In the genomic region with DNA sequence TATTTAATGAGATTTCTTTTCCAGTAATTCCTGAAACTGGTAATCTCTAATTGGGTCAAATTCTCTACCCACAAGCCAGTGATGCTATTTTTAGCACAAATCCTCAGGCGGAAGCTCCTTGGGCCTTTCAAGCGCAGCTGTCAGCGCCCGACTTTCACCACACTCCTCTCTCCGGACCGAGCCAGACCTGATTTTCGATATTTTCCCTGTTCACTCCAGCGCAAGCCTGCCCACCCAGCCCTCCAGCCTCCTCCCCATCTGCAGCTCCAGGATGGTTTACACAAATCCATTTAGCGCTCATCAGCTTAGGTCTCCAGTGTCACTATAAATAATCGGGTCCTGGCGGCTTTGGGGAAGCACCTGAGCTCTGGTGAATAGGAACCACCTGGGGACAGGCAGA, we compare ENCODE assay signal across 9 mouse cellular contexts. TPM values are rescaled to one million over a fixed set of nuclear protein-coding genes. Genes with fewer than 3 reads are reported as not detected.
DNase-seq lines count a peak whose midpoint lies in the region; ATAC-seq and TF ChIP-seq lines count a peak whose summit lies in the region.
"Had no signal": no experiment of that assay in that cellular context is flagged by ENCODE, and none has a peak within 500 bp of the region (broad histone marks: within the 10 kb centered on the region; RNA-seq: fewer than 3 reads in every experiment).

No protein-coding gene starts in this region.

- WGBS in limb, embryonic 11.5 days = 21% methylated on average over 11 of the region's 11 CpGs
- 27% methylated on average over 11 of the region's 11 CpGs for WGBS in limb, embryonic 10.5 days
- WGBS in embryonic facial prominence, embryonic 15.5 days = 5% methylated on average over 11 of the region's 11 CpGs
- 7% methylated on average over 11 of the region's 11 CpGs for WGBS in hindbrain, embryonic 14.5 days
- 9% methylated on average over 11 of the region's 11 CpGs for WGBS in stomach, embryonic 14.5 days
- WGBS in kidney, adult 2 months = 17% methylated on average over 11 of the region's 11 CpGs

- no peaks in the 10 kb centered on the region for H3K36me3 ChIP-seq in limb, embryonic 11.5 days (ENCODE audit: control insufficient read depth, insufficient read depth, low read length)
- H3K36me3 ChIP-seq in limb, embryonic 10.5 days = no peaks in the 10 kb centered on the region
- H3K36me3 ChIP-seq in embryonic facial prominence, embryonic 15.5 days = no peaks in the 10 kb centered on the region
- no peaks in the 10 kb centered on the region for H3K36me3 ChIP-seq in hindbrain, embryonic 14.5 days (replicated peaks; ENCODE audit: control insufficient read depth, insufficient read depth)
- no peaks in the 10 kb centered on the region for H3K36me3 ChIP-seq in stomach, embryonic 14.5 days (ENCODE audit: control insufficient read depth, insufficient read depth, low read length)
- H3K36me3 ChIP-seq in kidney, adult 2 months (ENCODE audit: control insufficient read depth, insufficient read depth, low read length) = no peaks in the 10 kb centered on the region

- H3K27me3 ChIP-seq in limb, embryonic 11.5 days (ENCODE audit: control insufficient read depth, insufficient read depth, low read length) = peaks cover 24% of the 10 kb centered on the region
- peaks cover 68% of the 10 kb centered on the region for H3K27me3 ChIP-seq in limb, embryonic 10.5 days (ENCODE audit: low read depth, poor library complexity, severe bottlenecking)
- peaks cover 54% of the 10 kb centered on the region for H3K27me3 ChIP-seq in embryonic facial prominence, embryonic 15.5 days
- H3K27me3 ChIP-seq in hindbrain, embryonic 14.5 days (ENCODE audit: control insufficient read depth, insufficient read depth, low read length) = peaks cover 12% of the 10 kb centered on the region
- no peaks in the 10 kb centered on the region for H3K27me3 ChIP-seq in stomach, embryonic 14.5 days (ENCODE audit: control insufficient read depth, insufficient read depth, low read length)
- no peaks in the 10 kb centered on the region for H3K27me3 ChIP-seq in kidney, adult 2 months (replicated peaks; ENCODE audit: control insufficient read depth, insufficient read depth, low read length)

- no peaks in the 10 kb centered on the region for H3K9me3 ChIP-seq in limb, embryonic 11.5 days (ENCODE audit: control insufficient read depth, low read length)
- H3K9me3 ChIP-seq in limb, embryonic 10.5 days (replicated peaks) = no peaks in the 10 kb centered on the region
- H3K9me3 ChIP-seq in embryonic facial prominence, embryonic 15.5 days (replicated peaks) = no peaks in the 10 kb centered on the region
- no peaks in the 10 kb centered on the region for H3K9me3 ChIP-seq in hindbrain, embryonic 14.5 days (ENCODE audit: control insufficient read depth, low read length)
- no peaks in the 10 kb centered on the region for H3K9me3 ChIP-seq in stomach, embryonic 14.5 days (ENCODE audit: control insufficient read depth, low read depth, low read length)

- H3K9ac ChIP-seq in limb, embryonic 11.5 days (ENCODE audit: low read length) = no peak overlapping the region
- H3K9ac ChIP-seq in embryonic facial prominence, embryonic 15.5 days = no peak overlapping the region
- peak overlapping the region; percentile 8; the same call in 1 of the 2 replicates for H3K9ac ChIP-seq in hindbrain, embryonic 14.5 days
- no peak overlapping the region for H3K9ac ChIP-seq in stomach, embryonic 14.5 days (replicated peaks; ENCODE audit: low read depth, low read length)

- no peak overlapping the region for H3K27ac ChIP-seq in limb, embryonic 11.5 days (replicated peaks; ENCODE audit: low read depth, low read length)
- H3K27ac ChIP-seq in limb, embryonic 10.5 days = no peak overlapping the region
- no peak overlapping the region for H3K27ac ChIP-seq in embryonic facial prominence, embryonic 15.5 days (replicated peaks)
- peak overlapping the region; percentile 16 for H3K27ac ChIP-seq in hindbrain, embryonic 14.5 days
- H3K27ac ChIP-seq in stomach, embryonic 14.5 days (ENCODE audit: low read length) = no peak overlapping the region
- H3K27ac ChIP-seq in kidney, adult 2 months (ENCODE audit: insufficient read depth, low read depth, low read length) = no peak overlapping the region

- TF ChIP-seq POLR2A in kidney, adult 2 months (IDR thresholded peaks at IDR 0.05; ENCODE audit: low read depth, low read length) = no peak

- no peak for TF ChIP-seq CTCF in kidney, adult 2 months (conservative IDR thresholded peaks at IDR 0.05; ENCODE audit: insufficient read depth, insufficient read length, low read depth, low read length)

- DNase-seq in limb, embryonic 11.5 days (ENCODE audit: low spot score) = peak; percentile 28
- no peak for DNase-seq in limb, embryonic 10.5 days (ENCODE audit: low spot score)
- peak; percentile 49 for DNase-seq in hindbrain, embryonic 14.5 days (ENCODE audit: low spot score)
- DNase-seq in adrenal gland, adult 18-20 months (ENCODE audit: low spot score in 2 of 2) = no peak
- no peak for DNase-seq in urinary bladder, postnatal 4 days (ENCODE audit: low spot score in 2 of 2)
- no peak for DNase-seq in kidney, adult 2 months
- DNase-seq: kidney, postnatal 25 days had no signal

- no peak for ATAC-seq in limb, embryonic 11.5 days (ENCODE audit: insufficient number of reproducible peaks, low FRiP score, low TSS enrichment, low read depth)
- ATAC-seq in embryonic facial prominence, embryonic 15.5 days (ENCODE audit: insufficient number of reproducible peaks, low FRiP score, low TSS enrichment, low read depth) = 0 out of 2 replicates have a peak, but pooled peaks have one; percentile 26
- ATAC-seq in hindbrain, embryonic 14.5 days (ENCODE audit: low FRiP score) = peak; percentile 43; the same call in 1 of the 2 replicates
- no peak for ATAC-seq in stomach, embryonic 14.5 days (ENCODE audit: insufficient number of reproducible peaks, insufficient read depth, low FRiP score, low read depth)

- H3K4me3 ChIP-seq in limb, embryonic 11.5 days (ENCODE audit: low read depth, low read length) = no peak overlapping the region
- H3K4me3 ChIP-seq in limb, embryonic 10.5 days = no peak overlapping the region
- H3K4me3 ChIP-seq in embryonic facial prominence, embryonic 15.5 days (replicated peaks) = no peak overlapping the region
- no peak overlapping the region for H3K4me3 ChIP-seq in hindbrain, embryonic 14.5 days (replicated peaks; ENCODE audit: low read length)
- H3K4me3 ChIP-seq in stomach, embryonic 14.5 days (ENCODE audit: low read depth, low read length) = no peak overlapping the region
- H3K4me3 ChIP-seq in kidney, adult 2 months (ENCODE audit: insufficient read depth, low read depth, low read length) = no peak overlapping the region

- H3K4me1 ChIP-seq in limb, embryonic 11.5 days (ENCODE audit: control insufficient read depth, insufficient read depth, low read length) = peaks cover 8% of the 10 kb centered on the region; the same call in 1 of the 2 replicates
- H3K4me1 ChIP-seq in limb, embryonic 10.5 days = peaks cover 14% of the 10 kb centered on the region
- H3K4me1 ChIP-seq in embryonic facial prominence, embryonic 15.5 days = peaks cover 14% of the 10 kb centered on the region
- peaks cover 10% of the 10 kb centered on the region for H3K4me1 ChIP-seq in hindbrain, embryonic 14.5 days (replicated peaks; ENCODE audit: control insufficient read depth, insufficient read depth, low read length)
- H3K4me1 ChIP-seq in stomach, embryonic 14.5 days (ENCODE audit: control insufficient read depth, insufficient read depth, low read length) = peaks cover 14% of the 10 kb centered on the region
- H3K4me1 ChIP-seq in kidney, adult 2 months (ENCODE audit: control insufficient read depth, insufficient read depth, low read length) = no peaks in the 10 kb centered on the region

- no peak overlapping the region; the same call in 1 of the 2 replicates for H3K4me2 ChIP-seq in limb, embryonic 11.5 days (ENCODE audit: low read depth, severe bottlenecking)
- peak overlapping the region; percentile 17; the same call in 1 of the 2 replicates for H3K4me2 ChIP-seq in embryonic facial prominence, embryonic 15.5 days (replicated peaks)
- peak overlapping the region; percentile 25; the same call in 1 of the 2 replicates for H3K4me2 ChIP-seq in hindbrain, embryonic 14.5 days (replicated peaks)
- peak overlapping the region; percentile 27 for H3K4me2 ChIP-seq in stomach, embryonic 14.5 days (replicated peaks; ENCODE audit: low read depth, low read length)

RNA-seq across cellular contexts. Expression of a gene that starts 7.2 kb away (rescaled TPM):
- polyA plus RNA-seq in limb, embryonic 11.5 days (2014; fragmentation: Nextera tagmentation; extraction: Ambion mirVana) = 0.92 and 0.95 TPM in 2 replicates
- 0.61 and 0.62 TPM in 2 replicates for polyA plus RNA-seq in limb, embryonic 10.5 days (2016; fragmentation: Nextera tagmentation; extraction: Ambion mirVana)
- 1.1 and 1.3 TPM in 2 replicates for polyA plus RNA-seq in embryonic facial prominence, embryonic 15.5 days (2015; fragmentation: Nextera tagmentation; extraction: Ambion mirVana)
- polyA plus RNA-seq in hindbrain, embryonic 14.5 days (2014; fragmentation: Nextera tagmentation; extraction: Ambion mirVana) = 17.2 and 20.3 TPM in 2 replicates
- 3.6 and 4.4 TPM in 2 replicates for polyA plus RNA-seq in stomach, embryonic 14.5 days (2014; fragmentation: Nextera tagmentation; extraction: Ambion mirVana)
- total RNA-seq in adrenal gland, adult 18-20 months (2021) = 1 to 10 TPM; 3.9 to 4.4 TPM
- 3.7 and 4.2 TPM in 2 replicates for polyA plus RNA-seq in kidney, adult 2 months (2012; rRNA removed)

Comparison
In these comparisons a context has a peak if more than half of its experiments do, and no peak if none do; other contexts are left out.
1. DNase-seq: peak in limb, embryonic 11.5 days (single experiment) and hindbrain, embryonic 14.5 days (single experiment); none in limb, embryonic 10.5 days (single experiment), adrenal gland, adult 18-20 months (0 of 2), urinary bladder, postnatal 4 days (0 of 2) and kidney, adult 2 months (single experiment).
2. ATAC-seq: peak in embryonic facial prominence, embryonic 15.5 days (single experiment) and hindbrain, embryonic 14.5 days (single experiment); none in limb, embryonic 11.5 days (single experiment) and stomach, embryonic 14.5 days (single experiment).